Mouse (Mus musculus): Measurements from ENCODE around the gene Zfyve1.

DNA sequence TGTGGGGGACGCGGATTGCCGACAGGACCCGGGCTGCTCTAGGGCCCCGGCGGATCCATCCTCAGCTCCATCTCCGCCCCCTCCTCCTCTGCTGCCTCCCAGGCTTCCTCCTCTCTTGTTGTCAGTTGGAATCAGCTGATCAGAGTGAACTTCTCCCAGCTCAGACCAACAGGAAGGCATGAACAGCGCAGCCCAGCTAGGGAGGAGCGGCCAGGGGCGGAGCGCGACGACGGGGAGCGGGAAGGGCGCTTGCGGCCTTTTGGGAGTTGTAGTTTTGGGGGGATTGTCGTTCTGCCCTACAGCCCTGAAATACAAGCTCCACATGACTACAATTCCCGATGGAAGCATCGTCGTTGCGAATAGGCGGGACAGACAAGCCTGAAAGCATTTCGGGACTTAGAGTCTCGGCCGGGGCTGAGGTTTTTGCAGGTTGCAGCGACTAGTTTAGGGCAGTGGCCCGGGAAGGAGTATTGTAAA is at the start of gene Zfyve1:
- TF ChIP-seq POLR2A (IDR thresholded peaks at IDR 0.05; ENCODE audit: control insufficient read depth, extremely low read depth, insufficient read depth, low read length, poor library complexity) (0 out of 2 replicates have a peak, but pooled peaks have one; percentile 56), CTCF (IDR thresholded peaks at IDR 0.05; ENCODE audit: borderline replicate concordance, control insufficient read depth, extremely low read depth, insufficient read depth, low read length, poor library complexity) (peak; percentile 51; the same call in 1 of the 2 replicates)

Data from thymus, adult 2 months (tissue).